Mouse (Mus musculus) CH12.LX (cell line): ENCODE results near the gene Cops4.

Experiments used
- CTCF ChIP-seq, 2 experiments: IDR thresholded peaks in 1 of 2; conservative IDR thresholded peaks in 1 of 2; 2 replicates each; pipeline ENCODE4 v1.5.1; 2011 to 2012; ENCODE audit warnings: low read depth in 2 of 2, low read length in 2 of 2, improper control_type of control experiment in 1 of 2, inconsistent platforms in 1 of 2, mild to moderate bottlenecking in 1 of 2, moderate library complexity in 1 of 2
- HCFC1 ChIP-seq: IDR thresholded peaks from 2 replicates; pipeline ENCODE4 v1.6.1; 2012; ENCODE audit warnings: low read depth, mild to moderate bottlenecking, inconsistent platforms, low read length, improper control_type of control experiment
- KAT2A ChIP-seq: IDR thresholded peaks from 2 replicates; pipeline ENCODE4 v1.6.1; 2012; ENCODE audit warnings: low read length, improper control_type of control experiment, inconsistent platforms; ENCODE audit not compliant: insufficient replicate concordance
- MAFK ChIP-seq: IDR thresholded peaks from 2 replicates; pipeline ENCODE4 v1.6.1; 2011; ENCODE audit warnings: low read length, improper control_type of control experiment; ENCODE audit not compliant: insufficient replicate concordance
- MAZ ChIP-seq: IDR thresholded peaks from 2 replicates; pipeline ENCODE4 v1.6.1; 2012; ENCODE audit warnings: low read depth, mild to moderate bottlenecking, inconsistent platforms, low read length, improper control_type of control experiment, moderate library complexity
- MEF2A ChIP-seq: IDR thresholded peaks from 2 replicates; pipeline ENCODE4 v1.6.1; 2014; ENCODE audit warnings: low read depth, mild to moderate bottlenecking, inconsistent platforms, low read length, improper control_type of control experiment, borderline replicate concordance
- MYC ChIP-seq: IDR thresholded peaks from 2 replicates; pipeline ENCODE4 v1.6.1; 2011; ENCODE audit warnings: low read depth, mild to moderate bottlenecking, improper control_type of control experiment, low read length
- POLR2A ChIP-seq: IDR thresholded peaks from 2 replicates; pipeline ENCODE4 v1.6.1; 2011; ENCODE audit warnings: low read depth, mild to moderate bottlenecking, improper control_type of control experiment, low read length
- TCF12 ChIP-seq: IDR thresholded peaks from 2 replicates; pipeline ENCODE4 v1.6.1; 2014; ENCODE audit warnings: low read depth, mild to moderate bottlenecking, inconsistent platforms, low read length, improper control_type of control experiment
- ZC3H11A ChIP-seq: IDR thresholded peaks from 2 replicates; pipeline ENCODE4 v1.6.1; 2012; ENCODE audit warnings: low read depth, mild to moderate bottlenecking, inconsistent platforms, low read length, improper control_type of control experiment

DNA sequence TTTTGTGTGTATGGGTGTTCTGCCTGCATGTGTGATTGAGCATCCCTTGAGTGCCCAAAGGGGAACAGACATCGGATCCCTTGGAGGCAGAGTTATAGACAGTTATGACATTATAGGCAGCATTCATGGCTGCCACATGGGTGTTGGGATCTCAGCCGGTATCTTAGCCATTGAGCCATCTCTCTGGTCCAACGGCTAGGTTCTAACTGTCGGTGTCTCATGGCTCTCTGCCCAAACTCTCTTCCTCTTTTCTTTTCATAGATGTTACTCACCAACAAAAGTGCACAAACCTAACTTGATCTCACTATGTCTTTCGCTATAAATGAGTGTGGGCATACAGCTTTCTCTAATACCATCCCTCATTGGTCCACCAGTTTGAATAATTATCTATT lies 64.3 kb downstream of the Cops4 start:
- no peak for TF ChIP-seq CTCF (conservative IDR thresholded peaks at IDR 0.05 in 1 of 2, IDR thresholded peaks at IDR 0.05 in 1 of 2; ENCODE audit: low read depth in 2 of 2, low read length in 2 of 2)
- TF ChIP-seq POLR2A: no peak; the same call in 1 of the 2 replicates
- TF ChIP-seq MEF2A: no peak
- TF ChIP-seq HCFC1: no peak
- TF ChIP-seq MYC: no peak
- peak; percentile 27; the same call in 1 of the 2 replicates for TF ChIP-seq TCF12
- no peak for TF ChIP-seq MAFK
- 0 out of 2 replicates have a peak, but pooled peaks have one; percentile 9 for TF ChIP-seq MAZ
- no peak for TF ChIP-seq ZC3H11A
- no peak for TF ChIP-seq KAT2A
